ENCODE assay signal across 16 mouse cellular contexts in genomic region chr12:41877292-41877959, GRCm38 (mm10).
DNase-seq lines count a peak whose midpoint lies in the region; ATAC-seq and TF ChIP-seq lines count a peak whose summit lies in the region.
"Had no signal": no experiment of that assay in that cellular context is flagged by ENCODE, and none has a peak within 500 bp of the region (broad histone marks: within the 10 kb centered on the region; RNA-seq: fewer than 3 reads in every experiment).

No protein-coding gene starts in this region.

- no peak for ATAC-seq in kidney, postnatal 0 days (replicated peaks; ENCODE audit: low FRiP score, low read depth)
- ATAC-seq: forebrain, embryonic 15.5 days had no signal

- H3K27ac ChIP-seq in kidney, postnatal 0 days: no peak overlapping the region
- H3K27ac ChIP-seq: forebrain, embryonic 15.5 days; heart, adult 2 months; hindbrain, embryonic 15.5 days; kidney, embryonic 15.5 days; neural tube, embryonic 13.5 days had no signal

- no peak for TF ChIP-seq CTCF in kidney, postnatal 0 days (IDR thresholded peaks at IDR 0.05; ENCODE audit: low read depth)
- TF ChIP-seq CTCF in brain, embryonic 14.5 days (IDR thresholded peaks at IDR 0.05; ENCODE audit: borderline replicate concordance, extremely low read depth, insufficient read depth, insufficient read length): no peak

- H3K9ac ChIP-seq in kidney, postnatal 0 days (ENCODE audit: low read depth, low read length): no peak overlapping the region
- H3K9ac ChIP-seq: forebrain, embryonic 15.5 days; hindbrain, embryonic 15.5 days; kidney, embryonic 15.5 days; neural tube, embryonic 13.5 days had no signal

- intact Hi-C loops in left cerebral cortex, postnatal 36 days (cut with DNase I): no loop called here

- WGBS in kidney, postnatal 0 days: 53% methylated on average over 5 of the region's 5 CpGs

- H3K27me3 ChIP-seq in kidney, postnatal 0 days (ENCODE audit: insufficient read depth, low read length): no peaks in the 10 kb centered on the region
- H3K27me3 ChIP-seq: CH12.LX; forebrain, embryonic 15.5 days; hindbrain, embryonic 15.5 days; kidney, embryonic 15.5 days; neural tube, embryonic 13.5 days had no signal

- H3K9me3 ChIP-seq in kidney, postnatal 0 days (replicated peaks; ENCODE audit: low read length): no peaks in the 10 kb centered on the region
- H3K9me3 ChIP-seq: forebrain, embryonic 15.5 days; hindbrain, embryonic 15.5 days; kidney, embryonic 15.5 days; neural tube, embryonic 13.5 days had no signal

- TF ChIP-seq POLR2A in brain, embryonic 14.5 days (IDR thresholded peaks at IDR 0.05; ENCODE audit: borderline replicate concordance, extremely low read depth, insufficient read depth, insufficient read length, poor library complexity, severe bottlenecking): no peak

- H3K4me1 ChIP-seq in kidney, postnatal 0 days (replicated peaks; ENCODE audit: insufficient read depth, low read length): no peaks in the 10 kb centered on the region
- H3K4me1 ChIP-seq: forebrain, embryonic 15.5 days; hindbrain, embryonic 15.5 days; kidney, embryonic 15.5 days; neural tube, embryonic 13.5 days had no signal

- DNase-seq in kidney, postnatal 0 days (ENCODE audit: low spot score): peak; percentile 39
- DNase-seq in kidney, postnatal 10 days: no peak
- peak; percentile 90 for DNase-seq in MN1 (ENCODE audit: low spot score)
- DNase-seq in brain, embryonic 14.5 days (ENCODE audit: low read depth): peak; percentile 48
- peak; percentile 12 to 36 for DNase-seq in left cerebral cortex, postnatal 36 days (ENCODE audit: low spot score in 2 of 2)
- no peak for DNase-seq in kidney, postnatal 4 days
- no peak for DNase-seq in kidney, adult 9 months
- DNase-seq: adrenal gland, postnatal 25 days; cerebellum, adult 11-12 months; heart, adult 2 months; lung, adult 2 months had no signal

- no peak overlapping the region for H3K4me2 ChIP-seq in kidney, postnatal 0 days (ENCODE audit: low read length)
- H3K4me2 ChIP-seq: forebrain, embryonic 15.5 days; hindbrain, embryonic 15.5 days; kidney, embryonic 15.5 days; neural tube, embryonic 13.5 days had no signal

- H3K36me3 ChIP-seq in kidney, postnatal 0 days (ENCODE audit: insufficient read depth, low read length): no peaks in the 10 kb centered on the region
- H3K36me3 ChIP-seq: forebrain, embryonic 15.5 days; hindbrain, embryonic 15.5 days; kidney, embryonic 15.5 days; neural tube, embryonic 13.5 days had no signal

- H3K4me3 ChIP-seq in kidney, postnatal 0 days (replicated peaks; ENCODE audit: low read depth, low read length): no peak overlapping the region
- H3K4me3 ChIP-seq: forebrain, embryonic 15.5 days; heart, adult 2 months; hindbrain, embryonic 15.5 days; kidney, embryonic 15.5 days; neural tube, embryonic 13.5 days had no signal

Comparison
In these comparisons a context has a peak if more than half of its experiments do, and no peak if none do; other contexts are left out.
1. DNase-seq: peak in kidney, postnatal 0 days (single experiment), MN1 (single experiment), brain, embryonic 14.5 days (single experiment) and left cerebral cortex, postnatal 36 days (2 of 2); none in kidney, postnatal 10 days (single experiment), kidney, postnatal 4 days (0 of 2) and kidney, adult 9 months (single experiment).